12 mouse cellular contexts compared by ENCODE assay signal in genomic region chr14:122465931-122466490, GRCm38 (mm10). TPM values are rescaled to one million over a fixed set of nuclear protein-coding genes. Genes with fewer than 3 reads are reported as not detected.
A peak's percentile ranks its signal among the peaks of the same experiment; 100 is the strongest.
DNase-seq lines count a peak whose midpoint lies in the region; ATAC-seq and TF ChIP-seq lines count a peak whose summit lies in the region.
"Had no signal": no experiment of that assay in that cellular context is flagged by ENCODE, and none has a peak within 500 bp of the region (broad histone marks: within the 10 kb centered on the region; RNA-seq: fewer than 3 reads in every experiment).

No protein-coding gene starts in this region.

- no peaks in the 10 kb centered on the region for H3K36me3 ChIP-seq in heart, embryonic 16.5 days (ENCODE audit: control insufficient read depth, insufficient read depth)
- no peaks in the 10 kb centered on the region for H3K36me3 ChIP-seq in hindbrain, embryonic 12.5 days
- no peaks in the 10 kb centered on the region for H3K36me3 ChIP-seq in midbrain, embryonic 16.5 days (ENCODE audit: control insufficient read depth, insufficient read depth, low read length)

- peaks cover 93% of the 10 kb centered on the region for H3K27me3 ChIP-seq in heart, embryonic 16.5 days (ENCODE audit: control insufficient read depth, insufficient read depth, low read length)
- peaks cover 85% of the 10 kb centered on the region for H3K27me3 ChIP-seq in hindbrain, embryonic 12.5 days
- H3K27me3 ChIP-seq in midbrain, embryonic 16.5 days (ENCODE audit: control insufficient read depth, insufficient read depth, low read depth, low read length), result peaks cover 25% of the 10 kb centered on the region

- H3K4me1 ChIP-seq in heart, embryonic 16.5 days (ENCODE audit: control insufficient read depth, insufficient read depth, low read length), result peaks cover 18% of the 10 kb centered on the region
- H3K4me1 ChIP-seq in cortical plate, adult 2 months (ENCODE audit: control insufficient read depth, insufficient read depth, low read length), result no peaks in the 10 kb centered on the region
- peaks cover 43% of the 10 kb centered on the region for H3K4me1 ChIP-seq in hindbrain, embryonic 12.5 days
- peaks cover 16% of the 10 kb centered on the region for H3K4me1 ChIP-seq in midbrain, embryonic 16.5 days (ENCODE audit: control insufficient read depth, insufficient read depth, low read length)

- H3K9me3 ChIP-seq in heart, embryonic 16.5 days (replicated peaks; ENCODE audit: control insufficient read depth, low read length), result no peaks in the 10 kb centered on the region
- H3K9me3 ChIP-seq in hindbrain, embryonic 12.5 days (replicated peaks), result no peaks in the 10 kb centered on the region
- no peaks in the 10 kb centered on the region for H3K9me3 ChIP-seq in midbrain, embryonic 16.5 days (replicated peaks; ENCODE audit: control insufficient read depth, low read length, poor library complexity, severe bottlenecking)

- H3K27ac ChIP-seq in heart, embryonic 16.5 days (ENCODE audit: low read length), result no peak overlapping the region
- H3K27ac ChIP-seq in cortical plate, adult 2 months (ENCODE audit: insufficient read depth, low read length), result no peak overlapping the region
- H3K27ac ChIP-seq in hindbrain, embryonic 12.5 days, result no peak overlapping the region; the same call in 1 of the 2 replicates
- H3K27ac ChIP-seq in midbrain, embryonic 16.5 days (ENCODE audit: low read length), result peak overlapping the region; percentile 92
- H3K27ac ChIP-seq: kidney, postnatal 0 days had no signal

- WGBS in heart, embryonic 16.5 days, result 27% methylated on average over 13 of the region's 13 CpGs
- WGBS in hindbrain, embryonic 12.5 days, result 23% methylated on average over 13 of the region's 13 CpGs
- WGBS in midbrain, embryonic 16.5 days, result 19% methylated on average over 13 of the region's 13 CpGs

- no peak overlapping the region for H3K9ac ChIP-seq in heart, embryonic 16.5 days (ENCODE audit: low read length)
- 0 out of 2 replicates have a peak overlapping the region, but pooled peaks have one; percentile 49 for H3K9ac ChIP-seq in hindbrain, embryonic 12.5 days
- H3K9ac ChIP-seq in midbrain, embryonic 16.5 days (ENCODE audit: low read depth, low read length), result no peak overlapping the region

- ATAC-seq in heart, embryonic 16.5 days (replicated peaks; ENCODE audit: extremely low read depth, insufficient read depth, low FRiP score), result no peak
- no peak for ATAC-seq in hindbrain, embryonic 12.5 days (ENCODE audit: low FRiP score)
- ATAC-seq in midbrain, embryonic 16.5 days, result no peak
- no peak for ATAC-seq in megakaryocyte progenitor cell, adult 5-6 weeks (replicated peaks; ENCODE audit: poor library complexity)

- no peak for DNase-seq in heart, postnatal 4 days
- DNase-seq in adrenal gland, postnatal 10 days, result no peak
- DNase-seq in kidney, postnatal 14 days, result no peak
- DNase-seq: liver had no signal

- peak overlapping the region; percentile 62 for H3K4me3 ChIP-seq in heart, embryonic 16.5 days (ENCODE audit: low read length)
- H3K4me3 ChIP-seq in cortical plate, adult 2 months (ENCODE audit: insufficient read depth, low read length), result peak overlapping the region; percentile 24; the same call in 1 of the 2 replicates
- peak overlapping the region; percentile 61 for H3K4me3 ChIP-seq in hindbrain, embryonic 12.5 days
- H3K4me3 ChIP-seq in midbrain, embryonic 16.5 days (ENCODE audit: low read depth, low read length), result peak overlapping the region; percentile 52

- TF ChIP-seq POLR2A in cortical plate, adult 2 months (IDR thresholded peaks at IDR 0.05; ENCODE audit: extremely low read depth, insufficient read depth, low read length), result no peak

- H3K4me2 ChIP-seq in heart, embryonic 16.5 days (ENCODE audit: low read depth, low read length), result peak overlapping the region; percentile 95; the same call in 1 of the 2 replicates
- H3K4me2 ChIP-seq in hindbrain, embryonic 12.5 days (replicated peaks), result peak overlapping the region; percentile 69
- peak overlapping the region; percentile 70 for H3K4me2 ChIP-seq in midbrain, embryonic 16.5 days (ENCODE audit: low read length)

- no peak for TF ChIP-seq CTCF in cortical plate, adult 2 months (IDR thresholded peaks at IDR 0.05; ENCODE audit: extremely low read depth, insufficient read depth, low read length)

RNA-seq across cellular contexts. Expression of gene Zic5, which starts 0.5 kb away (rescaled TPM):
- polyA plus RNA-seq in heart, embryonic 16.5 days (2015; fragmentation: Nextera tagmentation; extraction: Ambion mirVana), result not detected in 2 replicates
- not detected for total RNA-seq in heart, postnatal 4 days (2021)
- 2.8 and 3.3 TPM in 2 replicates for polyA plus RNA-seq in cortical plate, adult 2 months (2012; rRNA removed)
- 18.1 and 25.0 TPM in 2 replicates for polyA plus RNA-seq in hindbrain, embryonic 12.5 days (2016; fragmentation: Nextera tagmentation; extraction: Ambion mirVana)
- 9.5 and 29.0 TPM in 2 replicates for polyA plus RNA-seq in midbrain, embryonic 16.5 days (2015; fragmentation: Nextera tagmentation; extraction: Ambion mirVana)
- not detected for total RNA-seq in adrenal gland, postnatal 10 days (2021)
- total RNA-seq in megakaryocyte progenitor cell, adult 5-6 weeks (2015), result not detected in 2 replicates
- total RNA-seq in megakaryocyte progenitor cell, adult 5-6 weeks (2017), result not detected in 2 replicates
- polyA plus RNA-seq: spleen, adult 2 months had no signal

RNA-seq across cellular contexts. Expression of gene Zic2, which starts 9.2 kb away (rescaled TPM):
- polyA plus RNA-seq in heart, embryonic 16.5 days (2015; fragmentation: Nextera tagmentation; extraction: Ambion mirVana), result not detected in 2 replicates
- not detected for total RNA-seq in heart, postnatal 4 days (2021)
- 11.1 and 11.9 TPM in 2 replicates for polyA plus RNA-seq in cortical plate, adult 2 months (2012; rRNA removed)
- 18.3 TPM in 2 replicates for polyA plus RNA-seq in hindbrain, embryonic 12.5 days (2016; fragmentation: Nextera tagmentation; extraction: Ambion mirVana)
- polyA plus RNA-seq in midbrain, embryonic 16.5 days (2015; fragmentation: Nextera tagmentation; extraction: Ambion mirVana), result 6.3 and 15.2 TPM in 2 replicates
- total RNA-seq in adrenal gland, postnatal 10 days (2021), result under 1 TPM; 0.15 to 0.21 TPM
- total RNA-seq in megakaryocyte progenitor cell, adult 5-6 weeks (2015), result not detected in 2 replicates
- not detected in 2 replicates for total RNA-seq in megakaryocyte progenitor cell, adult 5-6 weeks (2017)
- total RNA-seq: monocyte, adult 5-6 weeks had no signal
- polyA plus RNA-seq: kidney, postnatal 0 days; spleen, adult 2 months had no signal

RNA-seq across cellular contexts. Expression of gene Gm5089, which starts 15.1 kb away (rescaled TPM):
- not detected in 2 replicates for polyA plus RNA-seq in heart, embryonic 16.5 days (2015; fragmentation: Nextera tagmentation; extraction: Ambion mirVana)
- not detected for total RNA-seq in heart, postnatal 4 days (2021)
- polyA plus RNA-seq in cortical plate, adult 2 months (2012; rRNA removed), result 0.13 and 0.17 TPM in 2 replicates
- 2.8 and 4.0 TPM in 2 replicates for polyA plus RNA-seq in hindbrain, embryonic 12.5 days (2016; fragmentation: Nextera tagmentation; extraction: Ambion mirVana)
- 0.82 and 1.4 TPM in 2 replicates for polyA plus RNA-seq in midbrain, embryonic 16.5 days (2015; fragmentation: Nextera tagmentation; extraction: Ambion mirVana)
- not detected for total RNA-seq in adrenal gland, postnatal 10 days (2021)
- not detected in 2 replicates for total RNA-seq in megakaryocyte progenitor cell, adult 5-6 weeks (2015)
- total RNA-seq in megakaryocyte progenitor cell, adult 5-6 weeks (2017), result not detected in 2 replicates
- total RNA-seq: monocyte, adult 5-6 weeks had no signal
- polyA plus RNA-seq: kidney, postnatal 0 days; spleen, adult 2 months had no signal

RNA-seq across cellular contexts. Expression of gene Gm10837, which starts 24.4 kb away (rescaled TPM):
- not detected in 2 replicates for polyA plus RNA-seq in heart, embryonic 16.5 days (2015; fragmentation: Nextera tagmentation; extraction: Ambion mirVana)
- total RNA-seq in heart, postnatal 4 days (2021), result not detected
- 0.08 TPM in 1 of 2 replicates, not detected in the other for polyA plus RNA-seq in cortical plate, adult 2 months (2012; rRNA removed)
- 0.55 and 0.58 TPM in 2 replicates for polyA plus RNA-seq in hindbrain, embryonic 12.5 days (2016; fragmentation: Nextera tagmentation; extraction: Ambion mirVana)
- polyA plus RNA-seq in midbrain, embryonic 16.5 days (2015; fragmentation: Nextera tagmentation; extraction: Ambion mirVana), result 0.19 and 0.93 TPM in 2 replicates
- not detected for total RNA-seq in adrenal gland, postnatal 10 days (2021)
- total RNA-seq in megakaryocyte progenitor cell, adult 5-6 weeks (2015), result not detected in 2 replicates
- not detected in 2 replicates for total RNA-seq in megakaryocyte progenitor cell, adult 5-6 weeks (2017)
- total RNA-seq: monocyte, adult 5-6 weeks had no signal
- polyA plus RNA-seq: kidney, postnatal 0 days; spleen, adult 2 months had no signal
